Mouse (Mus musculus) thymus, adult 2 months (tissue): ENCODE data around the gene Ddrgk1. TPM values are rescaled to one million over a fixed set of nuclear protein-coding genes. Genes with fewer than 3 reads are reported as not detected.

Experiments
- DNase-seq: peaks from one replicate; pipeline ENCODE4 v3.0.0; 2021
- H3K27ac ChIP-seq: fragments of 200-500 bp; 2 replicates; pipeline ENCODE4 v1.5.1; 2012; ENCODE audit warnings: low read length, control low read depth; ENCODE audit not compliant: control insufficient read depth, insufficient read depth
- H3K27me3 ChIP-seq: fragments of 200-500 bp; 2 replicates; pipeline ENCODE4 v1.6.1; 2012; ENCODE audit warnings: mild to moderate bottlenecking, low read length, moderate library complexity, mixed read lengths; ENCODE audit not compliant: control insufficient read depth, insufficient read depth
- H3K36me3 ChIP-seq: fragments of 200-500 bp; 2 replicates; pipeline ENCODE4 v1.6.1; 2012; ENCODE audit warnings: mild to moderate bottlenecking, low read length, moderate library complexity; ENCODE audit not compliant: control insufficient read depth, insufficient read depth
- H3K4me1 ChIP-seq: fragments of 200-500 bp; replicated peaks from 2 replicates; pipeline ENCODE4 v1.6.1; 2012; ENCODE audit warnings: low read length; ENCODE audit not compliant: control insufficient read depth, insufficient read depth
- H3K4me3 ChIP-seq: fragments of 200-500 bp; 2 replicates; pipeline ENCODE4 v1.5.1; 2012; ENCODE audit warnings: mild to moderate bottlenecking, low read length, control low read depth, moderate library complexity; ENCODE audit not compliant: control insufficient read depth, insufficient read depth
- CTCF ChIP-seq: fragments of 200-500 bp; IDR thresholded peaks from 2 replicates; pipeline ENCODE4 v1.5.1; 2012; ENCODE audit warnings: mild to moderate bottlenecking, control low read depth, low read length, moderate library complexity, borderline replicate concordance; ENCODE audit not compliant: control insufficient read depth, poor library complexity, insufficient read depth; ENCODE audit errors: extremely low read depth
- POLR2A ChIP-seq: fragments of 200-500 bp; IDR thresholded peaks from 2 replicates; pipeline ENCODE4 v1.6.1; 2012; ENCODE audit warnings: mild to moderate bottlenecking, low read length, control low read depth, moderate library complexity; ENCODE audit not compliant: control insufficient read depth, poor library complexity, insufficient read depth; ENCODE audit errors: extremely low read depth
- WGBS: fragments of 180-500 bp; shearing (Covaris S2); methylation state at CpG from one replicate; pipeline ENCODE4 v1.1.7; 2018; 5-methylcytosine and 5-hydroxymethylcytosine counted together
- polyA plus RNA-seq: library from polyadenylated mRNA; depleted of rRNA; stranded (reverse); fragments of >200 nt; gene quantifications from 2 replicates; pipeline ENCODE4 v1.2.3, GENCODE M21; 2012

Gene Ddrgk1
- polyA plus RNA-seq, 1 experiment: 53.0 TPM

- Histone ChIP-seq H3K36me3 (no peaks in the 10 kb centered on the region), H3K27ac (no peak within 1 kb of the TSS), H3K4me1 (peaks cover 13% of the 10 kb centered on the region), H3K27me3 (no peaks in the 10 kb centered on the region; the same call in 1 of the 2 replicates), H3K4me3 (peak within 1 kb of the TSS; percentile 41)
- DNase-seq: peak; percentile 81
- WGBS: under 1% methylated on average over 65 of the region's 65 CpGs
- TF ChIP-seq CTCF (no peak), POLR2A (no peak)
Observed at GRCm38 (mm10) chr2:130697153-130697810, 32.8 kb upstream of the Ddrgk1 start, which contains the start of gene Slc4a11. Slc4a11 (minus strand) TSS chr2:130697519.

GRCm38 (mm10) chr2:130696700-130697152, 32.3 kb upstream of the Ddrgk1 start:
- H3K4me3 ChIP-seq: peak overlapping the region; percentile 41
- peaks cover 13% of the 10 kb centered on the region for H3K4me1 ChIP-seq
- H3K36me3 ChIP-seq: no peaks in the 10 kb centered on the region
- H3K27me3 ChIP-seq: no peaks in the 10 kb centered on the region; the same call in 1 of the 2 replicates
- WGBS: 2% methylated on average over 31 of the region's 31 CpGs
- no peak overlapping the region for H3K27ac ChIP-seq
- no peak for TF ChIP-seq POLR2A
- no peak for TF ChIP-seq CTCF
- peak; percentile 11 for DNase-seq

- no peak for DNase-seq
- H3K27ac ChIP-seq: no peak overlapping the region
- no peak overlapping the region for H3K4me3 ChIP-seq
- WGBS: 70% methylated on average over 3 of the region's 3 CpGs
- H3K27me3 ChIP-seq: no peaks in the 10 kb centered on the region; the same call in 1 of the 2 replicates
- peaks cover 13% of the 10 kb centered on the region for H3K4me1 ChIP-seq
- no peaks in the 10 kb centered on the region for H3K36me3 ChIP-seq
- TF ChIP-seq CTCF (no peak), POLR2A (no peak)
Observed at GRCm38 (mm10) chr2:130693563-130693962, 29.1 kb upstream of the Ddrgk1 start.

- no peaks in the 10 kb centered on the region for H3K36me3 ChIP-seq
- H3K27ac ChIP-seq: no peak overlapping the region
- no peak for DNase-seq
- TF ChIP-seq POLR2A (no peak), CTCF (no peak)
- no peaks in the 10 kb centered on the region for H3K4me1 ChIP-seq
- no peaks in the 10 kb centered on the region for H3K27me3 ChIP-seq
- WGBS: 69% methylated on average over 2 of the region's 2 CpGs
- H3K4me3 ChIP-seq: no peak overlapping the region
Observed at GRCm38 (mm10) chr2:130689011-130689410, 24.6 kb upstream of the Ddrgk1 start.

GRCm38 (mm10) chr2:130685426-130685825, 21.0 kb upstream of the Ddrgk1 start:
- no peaks in the 10 kb centered on the region for H3K27me3 ChIP-seq
- peaks cover 2% of the 10 kb centered on the region; the same call in 1 of the 2 replicates for H3K36me3 ChIP-seq
- no peak overlapping the region for H3K27ac ChIP-seq
- no peak overlapping the region for H3K4me3 ChIP-seq
- WGBS: 93% methylated on average over 9 of the region's 9 CpGs
- TF ChIP-seq CTCF (no peak), POLR2A (no peak)
- H3K4me1 ChIP-seq: no peaks in the 10 kb centered on the region
- no peak for DNase-seq

- H3K4me1 ChIP-seq: no peaks in the 10 kb centered on the region
- H3K27me3 ChIP-seq: no peaks in the 10 kb centered on the region
- no peak overlapping the region for H3K4me3 ChIP-seq
- H3K36me3 ChIP-seq: peaks cover 39% of the 10 kb centered on the region
- H3K27ac ChIP-seq: no peak overlapping the region
- no peak for TF ChIP-seq POLR2A
- TF ChIP-seq CTCF: no peak
- no peak for DNase-seq
- WGBS: over 99% methylated on average over 3 of the region's 3 CpGs
Observed at GRCm38 (mm10) chr2:130681531-130681930, 17.1 kb upstream of the Ddrgk1 start.
